Mouse (Mus musculus) gastrocnemius, postnatal 25 days (tissue): ENCODE data around the gene 9030025P20Rik. TPM values are rescaled to one million over a fixed set of nuclear protein-coding genes. Genes with fewer than 3 reads are reported as not detected.
A peak's percentile ranks its signal among the peaks of the same experiment; 100 is the strongest.
"Not testable (repeated sequence)": the region's sequence is repeated elsewhere in the genome, so short reads cannot be mapped to it uniquely, and the experiment has no call there.

Source experiments
- DNase-seq: peaks from one replicate; pipeline ENCODE4 v3.0.0; 2022
- long read RNA-seq, 2 experiments: library from polyadenylated mRNA; stranded (forward); transcript quantifications; one replicate each; pipeline ENCODE4 v2.0.0; 2021
- total RNA-seq, 2 experiments: library from RNA; stranded (reverse); gene quantifications; 1 replicate in 1 of 2; 2 replicates in 1 of 2; pipeline ENCODE4 v1.2.3; 2021

The 9030025P20Rik gene
- 1 to 10 TPM; 1.5 to 3.6 TPM for total RNA-seq
- long read RNA-seq, experiment 1, partial matches to known transcripts: 0 of 4 reads
- long read RNA-seq, experiment 1, other reads (novel, unspliced or antisense): 4 of 4 reads
- long read RNA-seq, experiment 2, partial matches to known transcripts: 3 of 4 reads
- long read RNA-seq, experiment 2, other reads (novel, unspliced or antisense): 0 of 4 reads

GRCm38 (mm10) chr17:14978362-14979038, at the start of gene 9030025P20Rik, which contains the start of gene Gm3417:
Gene 9030025P20Rik (plus strand): TSS chr17:14978468.
Gene Gm3417 (minus strand): TSS chr17:14978790.
- not testable (repeated sequence) for DNase-seq

- no peak for DNase-seq
These were observed 49.6 kb upstream of the 9030025P20Rik start for GRCm38 (mm10) chr17:14928631-14929030.

- no peak for DNase-seq
These were observed 47.6 kb upstream of the 9030025P20Rik start for GRCm38 (mm10) chr17:14930697-14931096.

- no peak for DNase-seq
These were observed 46.8 kb upstream of the 9030025P20Rik start for GRCm38 (mm10) chr17:14931469-14931868.

- not testable (repeated sequence) for DNase-seq
These were observed 43.0 kb upstream of the 9030025P20Rik start for GRCm38 (mm10) chr17:14935280-14935679.

GRCm38 (mm10) chr17:14935841-14936605, 42.2 kb upstream of the 9030025P20Rik start:
- no peak for DNase-seq

- not testable (repeated sequence) for DNase-seq
These were observed 36.1 kb upstream of the 9030025P20Rik start for GRCm38 (mm10) chr17:14942181-14942580.

GRCm38 (mm10) chr17:14943009-14943728, 35.1 kb upstream of the 9030025P20Rik start, which contains the start of the genes Wdr27 and 1600012H06Rik:
Gene Wdr27 (minus strand): TSS chr17:14943158.
Gene 1600012H06Rik (plus strand): TSS chr17:14943184.
- DNase-seq: peak; percentile 97

- no peak for DNase-seq
These were observed 34.6 kb upstream of the 9030025P20Rik start for GRCm38 (mm10) chr17:14943729-14944059.

GRCm38 (mm10) chr17:14944551-14944950, 33.7 kb upstream of the 9030025P20Rik start:
- DNase-seq: peak; percentile 2

GRCm38 (mm10) chr17:14949161-14949827, 29.0 kb upstream of the 9030025P20Rik start:
- DNase-seq: peak; percentile 2

GRCm38 (mm10) chr17:14953452-14953851, 24.8 kb upstream of the 9030025P20Rik start:
- DNase-seq: no peak

GRCm38 (mm10) chr17:14958686-14959327, 19.5 kb upstream of the 9030025P20Rik start:
- no peak for DNase-seq

GRCm38 (mm10) chr17:14959979-14960378, 18.3 kb upstream of the 9030025P20Rik start:
- DNase-seq: no peak

GRCm38 (mm10) chr17:14960520-14960919, 17.7 kb upstream of the 9030025P20Rik start:
- DNase-seq: peak; percentile 33

- peak; percentile 13 for DNase-seq
These were observed 17.2 kb upstream of the 9030025P20Rik start, which contains the start of gene Phf10 for GRCm38 (mm10) chr17:14960951-14961556. Gene Phf10 (minus strand): TSS chr17:14961273.

GRCm38 (mm10) chr17:14961557-14962154, 16.6 kb upstream of the 9030025P20Rik start:
- not testable (repeated sequence) for DNase-seq

GRCm38 (mm10) chr17:14968373-14968913, 9.8 kb upstream of the 9030025P20Rik start:
- not testable (repeated sequence) for DNase-seq

- DNase-seq: not testable (repeated sequence)
These were observed 428 bp upstream of the 9030025P20Rik start for GRCm38 (mm10) chr17:14977718-14978361.
